Mouse (Mus musculus) MEL (cell line): ENCODE results near the gene Bcar1. TPM values are rescaled to one million over a fixed set of nuclear protein-coding genes. Genes with fewer than 3 reads are reported as not detected.

Experiments
- DNase-seq: peaks from one replicate; pipeline ENCODE4 v3.0.0; 2011; ENCODE audit warnings: low read depth, low spot score
- H3K27ac ChIP-seq: 2 replicates; pipeline ENCODE4 v1.5.1; 2012; ENCODE audit warnings: low read depth, mild to moderate bottlenecking, control low read depth, low read length, moderate library complexity; ENCODE audit not compliant: control insufficient read depth
- H3K27me3 ChIP-seq, 2 experiments: fragments of 150-350 bp in 1 of 2; sonication (generic) in 1 of 2; 2 replicates each; pipeline ENCODE4 v1.6.1; 2012; ENCODE audit warnings: low read length in 2 of 2, mild to moderate bottlenecking in 2 of 2, improper control_type of control experiment in 1 of 2, moderate library complexity in 1 of 2; ENCODE audit not compliant: insufficient read depth in 2 of 2, control insufficient read depth in 1 of 2
- H3K36me3 ChIP-seq, 2 experiments: 2 replicates each; pipeline ENCODE4 v1.6.1; 2012 to 2014; ENCODE audit warnings: low read length in 2 of 2, improper control_type of control experiment in 1 of 2, inconsistent platforms in 1 of 2, mild to moderate bottlenecking in 1 of 2; ENCODE audit not compliant: insufficient read depth in 2 of 2, control insufficient read depth in 1 of 2
- H3K4me1 ChIP-seq, 2 experiments: fragments of 150-350 bp in 1 of 2; sonication (generic) in 1 of 2; 2 replicates each; pipeline ENCODE4 v1.6.1; 2012; ENCODE audit warnings: low read length in 2 of 2, improper control_type of control experiment in 1 of 2, mild to moderate bottlenecking in 1 of 2; ENCODE audit not compliant: insufficient read depth in 2 of 2, control insufficient read depth in 1 of 2
- H3K4me3 ChIP-seq, 2 experiments: fragments of 150-350 bp in 1 of 2; sonication (generic) in 1 of 2; 2 replicates each; pipeline ENCODE4 v1.5.1; 2012; ENCODE audit warnings: low read depth in 2 of 2, low read length in 2 of 2, mild to moderate bottlenecking in 2 of 2, moderate library complexity in 2 of 2, control low read depth in 1 of 2, improper control_type of control experiment in 1 of 2; ENCODE audit not compliant: control insufficient read depth in 1 of 2, insufficient read depth in 1 of 2
- H3K79me2 ChIP-seq: 2 replicates; pipeline ENCODE4 v1.6.1; 2012; ENCODE audit warnings: mild to moderate bottlenecking, low read length, moderate library complexity; ENCODE audit not compliant: control insufficient read depth, poor library complexity, insufficient read depth
- H3K9ac ChIP-seq: 2 replicates; pipeline ENCODE4 v1.6.1; 2012; ENCODE audit warnings: low read depth, mild to moderate bottlenecking, control low read depth, low read length, moderate library complexity; ENCODE audit not compliant: control insufficient read depth, poor library complexity, severe bottlenecking
- H3K9me3 ChIP-seq: fragments of 150-350 bp; sonication (generic); replicated peaks from 2 replicates; pipeline ENCODE4 v1.6.1; 2012; ENCODE audit warnings: mild to moderate bottlenecking, low read length, improper control_type of control experiment, moderate library complexity; ENCODE audit not compliant: insufficient read depth
- BHLHE40 ChIP-seq: IDR thresholded peaks from 2 replicates; pipeline ENCODE4 v1.6.1; 2012; ENCODE audit warnings: low read depth, mild to moderate bottlenecking, inconsistent platforms, low read length, improper control_type of control experiment, borderline replicate concordance
- CHD1 ChIP-seq: IDR thresholded peaks from 2 replicates; pipeline ENCODE4 v1.6.1; 2012; ENCODE audit warnings: low read depth, mild to moderate bottlenecking, inconsistent platforms, low read length, improper control_type of control experiment
- EP300 ChIP-seq, 2 experiments: IDR thresholded peaks; 2 replicates each; pipeline ENCODE4 v1.6.1; 2011; ENCODE audit warnings: improper control_type of control experiment in 2 of 2, low read length in 2 of 2, low read depth in 1 of 2, mild to moderate bottlenecking in 1 of 2
- ETS1 ChIP-seq: IDR thresholded peaks from 2 replicates; pipeline ENCODE4 v1.6.1; 2012; ENCODE audit warnings: low read depth, mild to moderate bottlenecking, inconsistent platforms, low read length, improper control_type of control experiment, moderate library complexity
- GABPA ChIP-seq: IDR thresholded peaks from 2 replicates; pipeline ENCODE4 v1.6.1; 2012; ENCODE audit warnings: low read depth, mild to moderate bottlenecking, inconsistent platforms, low read length, improper control_type of control experiment, moderate library complexity
- GATA1 ChIP-seq: IDR thresholded peaks from 2 replicates; pipeline ENCODE4 v1.6.1; 2011; ENCODE audit warnings: low read depth, low read length, improper control_type of control experiment
- HCFC1 ChIP-seq: IDR thresholded peaks from 2 replicates; pipeline ENCODE4 v1.6.1; 2012; ENCODE audit warnings: low read depth, mild to moderate bottlenecking, inconsistent platforms, low read length, improper control_type of control experiment, moderate library complexity
- KAT2A ChIP-seq: conservative IDR thresholded peaks from 2 replicates; pipeline ENCODE4 v1.6.1; 2012; ENCODE audit warnings: low read depth, low read length, improper control_type of control experiment, inconsistent platforms
- MAFK ChIP-seq: IDR thresholded peaks from 2 replicates; pipeline ENCODE4 v1.6.1; 2011; ENCODE audit warnings: low read depth, mild to moderate bottlenecking, low read length, improper control_type of control experiment, borderline replicate concordance
- MAX ChIP-seq: IDR thresholded peaks from 2 replicates; pipeline ENCODE4 v1.6.1; 2011; ENCODE audit warnings: low read length, improper control_type of control experiment
- MAZ ChIP-seq: IDR thresholded peaks from 2 replicates; pipeline ENCODE4 v1.6.1; 2012; ENCODE audit warnings: low read depth, mild to moderate bottlenecking, inconsistent platforms, low read length, improper control_type of control experiment
- MXI1 ChIP-seq: IDR thresholded peaks from 2 replicates; pipeline ENCODE4 v1.6.1; 2011; ENCODE audit warnings: mild to moderate bottlenecking, low read depth, low read length, improper control_type of control experiment
- MYB ChIP-seq: IDR thresholded peaks from 2 replicates; pipeline ENCODE4 v1.6.1; 2011; ENCODE audit warnings: mild to moderate bottlenecking, low read depth, low read length, improper control_type of control experiment
- MYC ChIP-seq: IDR thresholded peaks from 2 replicates; pipeline ENCODE4 v1.6.1; 2011; ENCODE audit warnings: low read depth, mild to moderate bottlenecking, low read length, improper control_type of control experiment, moderate library complexity
- NELFE ChIP-seq: IDR thresholded peaks from 2 replicates; pipeline ENCODE4 v1.6.1; 2011; ENCODE audit warnings: low read depth, low read length, improper control_type of control experiment
- POLR2A ChIP-seq, 2 experiments: IDR thresholded peaks; 2 replicates each; pipeline ENCODE4 v1.6.1; 2011 to 2012; ENCODE audit warnings: low read length in 2 of 2, mild to moderate bottlenecking in 2 of 2, control low read depth in 1 of 2, improper control_type of control experiment in 1 of 2, low read depth in 1 of 2, moderate library complexity in 1 of 2; ENCODE audit not compliant: control insufficient read depth in 1 of 2, insufficient read depth in 1 of 2, poor library complexity in 1 of 2
- RAD21 ChIP-seq: IDR thresholded peaks from 2 replicates; pipeline ENCODE4 v1.6.1; 2011; ENCODE audit warnings: mild to moderate bottlenecking, low read depth, low read length, improper control_type of control experiment
- RCOR1 ChIP-seq: IDR thresholded peaks from 2 replicates; pipeline ENCODE4 v1.6.1; 2012; ENCODE audit warnings: low read depth, mild to moderate bottlenecking, inconsistent platforms, low read length, improper control_type of control experiment
- SIN3A ChIP-seq: IDR thresholded peaks from 2 replicates; pipeline ENCODE4 v1.6.1; 2012; ENCODE audit warnings: low read length, improper control_type of control experiment, inconsistent platforms
- SMC3 ChIP-seq: IDR thresholded peaks from 2 replicates; pipeline ENCODE4 v1.6.1; 2011; ENCODE audit warnings: low read depth, low read length, improper control_type of control experiment
- TAL1 ChIP-seq: IDR thresholded peaks from 2 replicates; pipeline ENCODE4 v1.6.1; 2012; ENCODE audit warnings: mild to moderate bottlenecking, inconsistent platforms, low read length, moderate library complexity, mixed read lengths
- TCF12 ChIP-seq: IDR thresholded peaks from 2 replicates; pipeline ENCODE4 v1.6.1; 2014; ENCODE audit warnings: low read depth, mild to moderate bottlenecking, inconsistent platforms, low read length, improper control_type of control experiment, moderate library complexity
- ZC3H11A ChIP-seq: IDR thresholded peaks from 2 replicates; pipeline ENCODE4 v1.6.1; 2012; ENCODE audit warnings: low read depth, mild to moderate bottlenecking, inconsistent platforms, low read length, improper control_type of control experiment
- ZMIZ1 ChIP-seq: IDR thresholded peaks from 2 replicates; pipeline ENCODE4 v1.6.1; 2012; ENCODE audit warnings: low read depth, mild to moderate bottlenecking, inconsistent platforms, low read length, improper control_type of control experiment, moderate library complexity
- ZNF384 ChIP-seq: IDR thresholded peaks from 2 replicates; pipeline ENCODE4 v1.6.1; 2012; ENCODE audit warnings: low read depth, mild to moderate bottlenecking, inconsistent platforms, low read length, improper control_type of control experiment
- polyA plus RNA-seq, 2 experiments: library from polyadenylated mRNA; stranded (reverse) in 1 of 2; unstranded in 1 of 2; fragments of >175 nt in 1 of 2; fragments of >200 nt in 1 of 2; gene quantifications; 2 replicates each; pipeline versions ENCODE4 v1.2.1 to v1.2.4; 2012; ENCODE audit warnings: low replicate concordance in 2 of 2, low read depth in 1 of 2; ENCODE audit not compliant: insufficient read length in 2 of 2, insufficient read depth in 1 of 2, missing spikeins in 1 of 2
- total RNA-seq: library from RNA; depleted of rRNA; stranded (reverse); fragments of 300-350 nt; gene quantifications from 2 replicates; pipeline ENCODE4 v1.2.3, GENCODE M21; 2012

Gene Bcar1
- total and polyA plus RNA-seq, 3 experiments: 6.5 to 17.4 TPM; not detected in 1

- Histone ChIP-seq H3K9me3 (no peaks in the 10 kb centered on the region), H3K4me3 (no peak overlapping the region), H3K27ac (no peak overlapping the region), H3K79me2 (peaks cover 14% of the 10 kb centered on the region), H3K9ac (no peak overlapping the region), H3K27me3 (no peaks in the 10 kb centered on the region), H3K4me1 (peaks cover 2 to 20% of the 10 kb centered on the region in 2 experiments; a peak in 3 of 4 replicates), H3K36me3 (peaks cover 0 to 14% of the 10 kb centered on the region in 2 experiments; a peak in 2 of 4 replicates)
- no peak for DNase-seq
- TF ChIP-seq KAT2A (no peak), MAX (no peak), HCFC1 (no peak), CHD1 (no peak), TAL1 (no peak), MYC (no peak), ZNF384 (no peak), RCOR1 (no peak), MAFK (no peak), POLR2A (IDR thresholded peaks at IDR 0.05; ENCODE audit: control insufficient read depth in 1 of 2, insufficient read depth in 1 of 2, low read depth in 1 of 2, low read length in 2 of 2, poor library complexity in 1 of 2) (no peak), ZC3H11A (no peak), EP300 (IDR thresholded peaks at IDR 0.05; ENCODE audit: low read depth in 1 of 2, low read length in 2 of 2) (no peak), ETS1 (no peak), RAD21 (no peak), GATA1 (no peak), MXI1 (no peak), NELFE (no peak), MYB (no peak), GABPA (no peak), MAZ (no peak)
- TF ChIP-seq, all 39 proteins: peak for 0
Observed at GRCm38 (mm10) chr8:111740301-111740711, 3.3 kb downstream of the Bcar1 start.

GRCm38 (mm10) chr8:111739604-111740003 lies 4.0 kb downstream of the Bcar1 start:
- TF ChIP-seq ZMIZ1 (no peak), ETS1 (no peak), GATA1 (no peak), POLR2A (IDR thresholded peaks at IDR 0.05; ENCODE audit: control insufficient read depth in 1 of 2, insufficient read depth in 1 of 2, low read depth in 1 of 2, low read length in 2 of 2, poor library complexity in 1 of 2) (no peak), TCF12 (no peak), EP300 (IDR thresholded peaks at IDR 0.05; ENCODE audit: low read depth in 1 of 2, low read length in 2 of 2) (no peak), SIN3A (no peak), SMC3 (no peak), BHLHE40 (no peak), MYB (no peak)
- H3K9ac ChIP-seq: no peak overlapping the region
- no peak for DNase-seq
- H3K4me1 ChIP-seq: peaks cover 2 to 14% of the 10 kb centered on the region in 2 experiments; a peak in 3 of 4 replicates
- H3K4me3 ChIP-seq: no peak overlapping the region
- no peaks in the 10 kb centered on the region for H3K27me3 ChIP-seq
- no peaks in the 10 kb centered on the region for H3K9me3 ChIP-seq
- no peak overlapping the region for H3K27ac ChIP-seq
- peaks cover 0 to 11% of the 10 kb centered on the region in 2 experiments; a peak in 2 of 4 replicates for H3K36me3 ChIP-seq
- H3K79me2 ChIP-seq: peaks cover 14% of the 10 kb centered on the region
